Mouse (Mus musculus): Measurements from ENCODE around the gene Matk. TPM values are rescaled to one million over a fixed set of nuclear protein-coding genes. Genes with fewer than 3 reads are reported as not detected.
A peak's percentile ranks its signal among the peaks of the same experiment; 100 is the strongest.

Matk gene
- polyA plus RNA-seq, 1 experiment from 2014 or later, result 14.8 TPM

DNA sequence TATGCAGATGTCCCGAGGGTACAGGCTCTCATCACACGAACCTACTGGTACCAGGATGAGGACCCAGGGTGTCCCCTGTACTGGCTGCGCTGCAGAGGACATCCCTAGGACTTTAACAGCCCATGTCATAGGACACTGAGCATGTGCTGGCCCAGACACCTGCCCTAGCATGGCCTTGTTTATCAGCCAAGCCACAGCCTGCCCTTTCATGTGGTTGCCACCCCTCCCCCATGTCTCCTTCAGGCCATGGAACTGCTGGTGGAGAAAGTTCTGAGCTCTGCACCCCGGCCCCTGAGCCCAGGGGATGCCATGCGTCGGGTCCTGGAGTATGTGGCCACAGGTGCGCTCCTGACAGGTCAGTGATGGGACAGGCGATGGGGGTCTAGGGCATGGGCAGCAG lies 3.3 kb upstream of the Matk start:
- no peak for DNase-seq
- no peak overlapping the region for H3K9ac ChIP-seq (replicated peaks; ENCODE audit: low read length)
- no peaks in the 10 kb centered on the region for H3K9me3 ChIP-seq (ENCODE audit: control insufficient read depth, low read length)
- no peak overlapping the region for H3K4me3 ChIP-seq (replicated peaks; ENCODE audit: low read depth, low read length)
- H3K27ac ChIP-seq (replicated peaks; ENCODE audit: low read depth, low read length), result no peak overlapping the region
- no peak for ATAC-seq (ENCODE audit: low FRiP score, low TSS enrichment)
- WGBS, result 89% methylated on average over 8 of the region's 8 CpGs
- 0 out of 2 replicates have a peak, but pooled peaks cover 16% of the 10 kb centered on the region for H3K36me3 ChIP-seq (ENCODE audit: control insufficient read depth, insufficient read depth, low read length)
- no peak overlapping the region for H3K4me2 ChIP-seq (ENCODE audit: low read length)
- peaks cover 22% of the 10 kb centered on the region for H3K27me3 ChIP-seq (ENCODE audit: control insufficient read depth, insufficient read depth, low read length)
- H3K4me1 ChIP-seq (ENCODE audit: control insufficient read depth, insufficient read depth, low read length), result peaks cover 9% of the 10 kb centered on the region; the same call in 1 of the 2 replicates

GRCm38 (mm10) chr10:81254886-81255285 lies 2.2 kb downstream of the Matk start:
- H3K9me3 ChIP-seq (ENCODE audit: control insufficient read depth, low read length), result no peaks in the 10 kb centered on the region
- H3K4me2 ChIP-seq (ENCODE audit: low read length), result no peak overlapping the region
- DNase-seq (no peak), ATAC-seq (ENCODE audit: low FRiP score, low TSS enrichment) (no peak)
- H3K9ac ChIP-seq (replicated peaks; ENCODE audit: low read length), result no peak overlapping the region
- no peak overlapping the region for H3K4me3 ChIP-seq (replicated peaks; ENCODE audit: low read depth, low read length)
- peaks cover 24% of the 10 kb centered on the region for H3K4me1 ChIP-seq (ENCODE audit: control insufficient read depth, insufficient read depth, low read length)
- WGBS, result 68% methylated on average over 1 of the region's 1 CpGs
- 0 out of 2 replicates have a peak, but pooled peaks cover 2% of the 10 kb centered on the region for H3K36me3 ChIP-seq (ENCODE audit: control insufficient read depth, insufficient read depth, low read length)
- no peak overlapping the region for H3K27ac ChIP-seq (replicated peaks; ENCODE audit: low read depth, low read length)
- peaks cover 40% of the 10 kb centered on the region for H3K27me3 ChIP-seq (ENCODE audit: control insufficient read depth, insufficient read depth, low read length)

- Histone ChIP-seq H3K4me3 (replicated peaks; ENCODE audit: low read depth, low read length) (peak overlapping the region; percentile 43), H3K27me3 (ENCODE audit: control insufficient read depth, insufficient read depth, low read length) (peaks cover 24% of the 10 kb centered on the region), H3K27ac (replicated peaks; ENCODE audit: low read depth, low read length) (no peak overlapping the region), H3K4me2 (ENCODE audit: low read length) (peak overlapping the region; percentile 73), H3K9me3 (ENCODE audit: control insufficient read depth, low read length) (no peaks in the 10 kb centered on the region; the same call in 1 of the 2 replicates), H3K9ac (replicated peaks; ENCODE audit: low read length) (peak overlapping the region; percentile 54), H3K4me1 (ENCODE audit: control insufficient read depth, insufficient read depth, low read length) (peaks cover 25% of the 10 kb centered on the region), H3K36me3 (ENCODE audit: control insufficient read depth, insufficient read depth, low read length) (peaks cover 7% of the 10 kb centered on the region; the same call in 1 of the 2 replicates)
- no peak for ATAC-seq (ENCODE audit: low FRiP score, low TSS enrichment)
- DNase-seq, result peak; percentile 60
- 1% methylated on average over 62 of the region's 62 CpGs for WGBS
These were observed 4.7 kb downstream of the Matk start for GRCm38 (mm10) chr10:81257158-81258039.

- peak; percentile 46 for DNase-seq
- peaks cover 18% of the 10 kb centered on the region for H3K27me3 ChIP-seq (ENCODE audit: control insufficient read depth, insufficient read depth, low read length)
These were observed 6.6 kb downstream of the Matk start for GRCm38 (mm10) chr10:81259225-81259884.

GRCm38 (mm10) chr10:81261025-81261424 lies 8.3 kb downstream of the Matk start:
- H3K4me2 ChIP-seq (ENCODE audit: low read length), result no peak overlapping the region
- no peaks in the 10 kb centered on the region; the same call in 1 of the 2 replicates for H3K9me3 ChIP-seq (ENCODE audit: control insufficient read depth, low read length)
- H3K4me1 ChIP-seq (ENCODE audit: control insufficient read depth, insufficient read depth, low read length), result peaks cover 21% of the 10 kb centered on the region; the same call in 1 of the 2 replicates
- H3K27ac ChIP-seq (replicated peaks; ENCODE audit: low read depth, low read length), result no peak overlapping the region
- 90% methylated on average over 4 of the region's 4 CpGs for WGBS
- H3K9ac ChIP-seq (replicated peaks; ENCODE audit: low read length), result no peak overlapping the region
- H3K27me3 ChIP-seq (ENCODE audit: control insufficient read depth, insufficient read depth, low read length), result peaks cover 18% of the 10 kb centered on the region
- no peak overlapping the region for H3K4me3 ChIP-seq (replicated peaks; ENCODE audit: low read depth, low read length)
- peaks cover 37% of the 10 kb centered on the region for H3K36me3 ChIP-seq (ENCODE audit: control insufficient read depth, insufficient read depth, low read length)
- ATAC-seq (ENCODE audit: low FRiP score, low TSS enrichment), result no peak
- DNase-seq, result no peak

More at GRCm38 (mm10) chr10:81259225-81259884, 6.6 kb downstream of the Matk start:
- H3K9ac ChIP-seq (replicated peaks; ENCODE audit: low read length), result peak overlapping the region; percentile 23; the same call in 1 of the 2 replicates
- H3K4me3 ChIP-seq (replicated peaks; ENCODE audit: low read depth, low read length), result no peak overlapping the region
- H3K36me3 ChIP-seq (ENCODE audit: control insufficient read depth, insufficient read depth, low read length), result peaks cover 26% of the 10 kb centered on the region
- H3K27ac ChIP-seq (replicated peaks; ENCODE audit: low read depth, low read length), result no peak overlapping the region
- peaks cover 16% of the 10 kb centered on the region; the same call in 1 of the 2 replicates for H3K4me1 ChIP-seq (ENCODE audit: control insufficient read depth, insufficient read depth, low read length)
- no peaks in the 10 kb centered on the region; the same call in 1 of the 2 replicates for H3K9me3 ChIP-seq (ENCODE audit: control insufficient read depth, low read length)
- H3K4me2 ChIP-seq (ENCODE audit: low read length), result no peak overlapping the region
- ATAC-seq (ENCODE audit: low FRiP score, low TSS enrichment), result no peak
- WGBS, result 46% methylated on average over 21 of the region's 21 CpGs

GRCm38 (mm10) chr10:81265540-81265939 lies 12.8 kb downstream of the Matk start:
- Histone ChIP-seq H3K36me3 (ENCODE audit: control insufficient read depth, insufficient read depth, low read length) (peaks cover 37% of the 10 kb centered on the region), H3K4me2 (ENCODE audit: low read length) (peak overlapping the region; percentile 71), H3K4me3 (replicated peaks; ENCODE audit: low read depth, low read length) (peak overlapping the region; percentile 56), H3K4me1 (ENCODE audit: control insufficient read depth, insufficient read depth, low read length) (peaks cover 12% of the 10 kb centered on the region; the same call in 1 of the 2 replicates), H3K9me3 (ENCODE audit: control insufficient read depth, low read length) (no peaks in the 10 kb centered on the region; the same call in 1 of the 2 replicates), H3K27ac (replicated peaks; ENCODE audit: low read depth, low read length) (no peak overlapping the region), H3K9ac (replicated peaks; ENCODE audit: low read length) (peak overlapping the region; percentile 68; the same call in 1 of the 2 replicates), H3K27me3 (ENCODE audit: control insufficient read depth, insufficient read depth, low read length) (no peaks in the 10 kb centered on the region)
- 96% methylated on average over 8 of the region's 8 CpGs for WGBS
- no peak for DNase-seq
- no peak for ATAC-seq (ENCODE audit: low FRiP score, low TSS enrichment)

DNA sequence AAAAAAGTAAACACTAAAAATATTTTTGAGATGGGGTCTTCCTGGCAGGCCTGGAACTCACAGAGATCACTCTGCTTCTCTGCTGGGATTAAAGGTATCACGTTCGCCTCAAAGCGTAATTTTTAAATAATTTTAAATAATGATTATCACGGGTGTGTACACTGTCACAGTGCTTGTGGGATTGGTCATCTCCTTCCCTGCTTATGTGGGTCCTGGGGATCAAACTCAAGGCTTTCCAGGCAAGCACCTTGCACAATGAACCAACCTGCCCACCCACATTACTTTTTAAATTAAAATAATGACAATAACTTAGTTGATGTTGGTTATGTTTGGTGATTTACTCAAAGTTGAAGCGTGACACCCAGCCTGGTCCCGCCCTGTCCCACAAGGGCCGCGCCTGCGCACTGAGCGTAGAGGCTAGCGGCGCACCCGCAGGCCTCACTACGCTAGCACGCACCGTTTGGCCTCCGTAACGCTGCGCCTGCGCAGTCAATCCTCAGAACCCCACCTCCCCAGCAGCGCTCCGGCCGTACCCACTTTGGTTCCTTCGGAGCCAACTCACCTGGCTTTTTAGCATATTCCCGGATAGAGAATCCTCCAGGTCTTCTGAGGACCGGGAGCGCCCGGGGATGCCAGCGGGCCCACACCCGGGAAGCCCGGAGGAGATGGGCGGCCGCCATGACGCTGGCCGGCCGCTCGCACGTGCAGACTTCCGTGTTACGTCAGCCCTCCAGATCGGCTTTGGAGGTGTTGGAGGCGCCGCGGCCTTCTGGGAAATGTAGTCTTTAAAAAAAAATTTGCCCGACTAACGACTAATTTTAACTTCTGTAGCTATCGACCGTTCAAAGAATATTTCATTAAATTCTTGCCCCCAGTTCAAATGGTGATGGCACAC lies 13.7 kb downstream of the Matk start, which contains the start of the genes Mrpl54 and Apba3:
Gene Mrpl54, minus strand, starts transcription at position 724 of the 895 bp plus-strand sequence.
Gene Apba3, plus strand, starts transcription at position 750 of the 895 bp plus-strand sequence.
- Histone ChIP-seq H3K9ac (replicated peaks; ENCODE audit: low read length) (peak within 1 kb of the TSS; percentile 68), H3K27me3 (ENCODE audit: control insufficient read depth, insufficient read depth, low read length) (no peaks in the 10 kb centered on the region), H3K36me3 (ENCODE audit: control insufficient read depth, insufficient read depth, low read length) (peaks cover 43% of the 10 kb centered on the region), H3K4me1 (ENCODE audit: control insufficient read depth, insufficient read depth, low read length) (peaks cover 12% of the 10 kb centered on the region; the same call in 1 of the 2 replicates), H3K9me3 (ENCODE audit: control insufficient read depth, low read length) (no peaks in the 10 kb centered on the region), H3K4me3 (replicated peaks; ENCODE audit: low read depth, low read length) (peak within 1 kb of the TSS; percentile 58), H3K27ac (replicated peaks; ENCODE audit: low read depth, low read length) (peak within 1 kb of the TSS; percentile 81), H3K4me2 (ENCODE audit: low read length) (peak within 1 kb of the TSS; percentile 71)
- ATAC-seq (ENCODE audit: low FRiP score, low TSS enrichment) (peak; percentile 93), DNase-seq (peak; percentile 99)
- WGBS, result 2% methylated on average over 48 of the region's 48 CpGs

All from midbrain, embryonic 14.5 days (tissue).